Comparison of ENCODE assay signal across 27 mouse cellular contexts in genomic region chr13:99012891-99013290, GRCm38 (mm10). TPM values are rescaled to one million over a fixed set of nuclear protein-coding genes. Genes with fewer than 3 reads are reported as not detected.
DNase-seq lines count a peak whose midpoint lies in the region; ATAC-seq and TF ChIP-seq lines count a peak whose summit lies in the region.
"Had no signal": no experiment of that assay in that cellular context is flagged by ENCODE, and none has a peak within 500 bp of the region (broad histone marks: within the 10 kb centered on the region; RNA-seq: fewer than 3 reads in every experiment).

No protein-coding gene starts in this region.

- H3K4me2 ChIP-seq in kidney, embryonic 14.5 days (replicated peaks; ENCODE audit: low read depth, low read length), result no peak overlapping the region
- H3K4me2 ChIP-seq: embryonic facial prominence, embryonic 12.5 days; embryonic facial prominence, embryonic 15.5 days; heart, embryonic 11.5 days; hindbrain, embryonic 12.5 days had no signal

- DNase-seq in kidney, adult 2 months, result peak; percentile 80
- peak; percentile 48 for DNase-seq in kidney, postnatal 10 days
- peak; percentile 60 for DNase-seq in kidney, postnatal 14 days
- DNase-seq in kidney, postnatal 4 days, result peak; percentile 11 to 29
- DNase-seq: adrenal gland, adult 2 months; adrenal gland, postnatal 14 days; cerebellum, adult 11 months; cerebellum, adult 2 months; cerebellum, adult 9-11 months; cerebellum, postnatal 25 days; forebrain, postnatal 0 days; gastrocnemius, postnatal 25 days; heart, adult 2 months had no signal

- peaks cover 7% of the 10 kb centered on the region; the same call in 1 of the 2 replicates for H3K4me1 ChIP-seq in kidney, adult 2 months (ENCODE audit: control insufficient read depth, insufficient read depth, low read length)
- no peaks in the 10 kb centered on the region; the same call in 1 of the 2 replicates for H3K4me1 ChIP-seq in kidney, embryonic 14.5 days (ENCODE audit: control insufficient read depth, insufficient read depth, low read length)
- H3K4me1 ChIP-seq: embryonic facial prominence, embryonic 12.5 days; embryonic facial prominence, embryonic 15.5 days had no signal

- no peaks in the 10 kb centered on the region for H3K36me3 ChIP-seq in kidney, adult 2 months (ENCODE audit: control insufficient read depth, insufficient read depth, low read length)
- H3K36me3 ChIP-seq in kidney, embryonic 14.5 days (ENCODE audit: control insufficient read depth, insufficient read depth, low read length), result no peaks in the 10 kb centered on the region
- H3K36me3 ChIP-seq: embryonic facial prominence, embryonic 12.5 days; embryonic facial prominence, embryonic 15.5 days; hindbrain, embryonic 12.5 days had no signal

- TF ChIP-seq CTCF in kidney, adult 2 months (conservative IDR thresholded peaks at IDR 0.05; ENCODE audit: insufficient read depth, insufficient read length, low read depth, low read length), result no peak

- no peak overlapping the region for H3K4me3 ChIP-seq in kidney, adult 2 months (ENCODE audit: insufficient read depth, low read depth, low read length)
- no peak overlapping the region for H3K4me3 ChIP-seq in kidney, embryonic 14.5 days (ENCODE audit: low read length)
- H3K4me3 ChIP-seq: embryonic facial prominence, embryonic 12.5 days; embryonic facial prominence, embryonic 15.5 days; heart, adult 2 months; hindbrain, embryonic 12.5 days had no signal

- TF ChIP-seq POLR2A in kidney, adult 2 months (IDR thresholded peaks at IDR 0.05; ENCODE audit: low read depth, low read length), result no peak

- no peaks in the 10 kb centered on the region for H3K27me3 ChIP-seq in kidney, adult 2 months (replicated peaks; ENCODE audit: control insufficient read depth, insufficient read depth, low read length)
- no peaks in the 10 kb centered on the region for H3K27me3 ChIP-seq in kidney, embryonic 14.5 days (ENCODE audit: control insufficient read depth, insufficient read depth, low read length)
- H3K27me3 ChIP-seq: embryonic facial prominence, embryonic 12.5 days; embryonic facial prominence, embryonic 15.5 days; hindbrain, embryonic 12.5 days had no signal

- no peak for ATAC-seq in kidney, embryonic 14.5 days (ENCODE audit: low FRiP score, low TSS enrichment)
- no peak for ATAC-seq in inflammation-experienced regulatory T-cells, adult 6 months
- ATAC-seq: CD4-positive, CD25-positive, alpha-beta regulatory T cell, adult 4 months; forebrain, embryonic 14.5 days; forebrain, postnatal 0 days; hindbrain, embryonic 16.5 days had no signal

- no peak overlapping the region for H3K9ac ChIP-seq in kidney, embryonic 14.5 days (ENCODE audit: low read depth, low read length)
- H3K9ac ChIP-seq: embryonic facial prominence, embryonic 12.5 days; embryonic facial prominence, embryonic 15.5 days; forebrain, postnatal 0 days; hindbrain, embryonic 12.5 days had no signal

- WGBS in kidney, adult 2 months, result 45% methylated on average over 5 of the region's 5 CpGs
- WGBS in kidney, embryonic 14.5 days, result 70% methylated on average over 5 of the region's 5 CpGs

- H3K27ac ChIP-seq in kidney, adult 2 months (ENCODE audit: insufficient read depth, low read depth, low read length), result peak overlapping the region; percentile 99
- H3K27ac ChIP-seq in kidney, embryonic 14.5 days (ENCODE audit: low read depth, low read length), result no peak overlapping the region
- H3K27ac ChIP-seq: embryonic facial prominence, embryonic 12.5 days; embryonic facial prominence, embryonic 15.5 days; heart, adult 2 months; hindbrain, embryonic 12.5 days had no signal

- H3K9me3 ChIP-seq in kidney, embryonic 14.5 days (ENCODE audit: control insufficient read depth, low read length), result no peaks in the 10 kb centered on the region
- H3K9me3 ChIP-seq: embryonic facial prominence, embryonic 12.5 days; embryonic facial prominence, embryonic 15.5 days; hindbrain, embryonic 12.5 days had no signal

RNA-seq across cellular contexts. Expression of gene 1700024P04Rik, which starts 28.5 kb away (rescaled TPM):
- not detected in 2 replicates for polyA plus RNA-seq in kidney, adult 2 months (2012; rRNA removed)
- polyA plus RNA-seq in kidney, embryonic 14.5 days (2014; fragmentation: Nextera tagmentation; extraction: Ambion mirVana), result not detected in 2 replicates
- polyA plus RNA-seq in inflammation-experienced regulatory T-cells, adult 6 months (2017; shearing (Covaris generic)), result not detected
- polyA plus RNA-seq: adrenal gland, adult 2 months; C2C12; CD4-positive, CD25-positive, alpha-beta regulatory T cell, adult 4 months; cerebellum, adult 2 months; embryonic facial prominence, embryonic 12.5 days; embryonic facial prominence, embryonic 15.5 days; forebrain, embryonic 11.5 days; forebrain, embryonic 14.5 days; forebrain, postnatal 0 days; frontal cortex, adult 2 months; heart, adult 2 months; heart, embryonic 11.5 days; heart, embryonic 14.5 days; heart, postnatal 0 days; hindbrain, embryonic 12.5 days; hindbrain, embryonic 16.5 days had no signal

Comparison
In these comparisons a context has a peak if more than half of its experiments do, and no peak if none do; other contexts are left out.
1. DNase-seq: peak in every context shown above with its lines; median percentile 80 in kidney, adult 2 months; 60 in kidney, postnatal 14 days; 48 in kidney, postnatal 10 days; 20 in kidney, postnatal 4 days.